Mouse (Mus musculus) cortical plate, adult 2 months (tissue): Measurements from ENCODE around the gene Fcrlb.
A peak's percentile ranks its signal among the peaks of the same experiment; 100 is the strongest.

Source experiments
- CTCF ChIP-seq: fragments of 200-500 bp; IDR thresholded peaks from 2 replicates; pipeline ENCODE4 v1.5.1; 2011; ENCODE audit warnings: mild to moderate bottlenecking, control low read depth, low read length; ENCODE audit not compliant: insufficient read depth; ENCODE audit errors: extremely low read depth
- POLR2A ChIP-seq: fragments of 200-500 bp; IDR thresholded peaks from 2 replicates; pipeline ENCODE4 v1.6.1; 2011; ENCODE audit warnings: mild to moderate bottlenecking, low read length, control low read depth; ENCODE audit not compliant: insufficient read depth; ENCODE audit errors: extremely low read depth

DNA sequence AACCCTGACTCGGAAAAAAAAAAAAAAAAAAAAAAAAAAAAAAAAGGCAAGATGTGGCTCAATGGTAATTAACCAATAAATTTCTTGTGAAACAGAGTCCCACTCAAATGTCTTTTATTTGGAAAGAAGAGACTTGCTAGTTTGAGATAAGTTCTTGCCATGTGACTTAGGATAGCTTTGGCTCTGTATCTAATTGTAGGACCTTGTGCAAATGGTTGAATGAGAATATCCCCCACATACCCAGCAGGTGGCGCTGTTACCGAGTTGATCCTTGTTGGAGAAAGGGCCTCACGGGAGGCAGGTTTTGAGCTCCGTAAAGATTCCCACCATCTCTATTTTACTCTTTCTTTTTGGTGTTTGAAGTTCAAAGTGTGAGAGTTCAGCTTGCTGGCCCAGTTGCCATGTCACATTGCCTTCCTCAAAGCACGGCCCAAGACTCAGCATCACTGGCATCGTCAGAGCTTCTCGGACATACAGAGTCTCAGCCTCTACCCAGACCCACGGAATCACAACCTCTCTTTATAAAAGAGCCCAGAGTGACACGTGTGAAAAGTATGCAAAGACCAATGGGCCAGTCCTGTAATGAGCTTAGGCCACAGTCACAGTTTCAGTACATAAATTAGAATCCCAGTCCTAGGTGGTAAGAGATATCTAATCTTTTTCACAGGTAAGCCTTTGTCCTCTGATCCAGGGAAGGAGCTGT lies 11.1 kb downstream of the Fcrlb start:
- peak; percentile 83 for TF ChIP-seq CTCF
- TF ChIP-seq POLR2A = no peak
